Mouse (Mus musculus) retina, embryonic 14.5 days (tissue): ENCODE measurements around the gene Ercc6l2.
"Not testable (repeated sequence)": the region's sequence is repeated elsewhere in the genome, so short reads cannot be mapped to it uniquely, and the experiment has no call there.

Source experiments
- DNase-seq: peaks from one replicate; pipeline ENCODE4 v3.0.0-alpha.2; 2015; ENCODE audit warnings: low spot score

Ercc6l2 gene

DNA sequence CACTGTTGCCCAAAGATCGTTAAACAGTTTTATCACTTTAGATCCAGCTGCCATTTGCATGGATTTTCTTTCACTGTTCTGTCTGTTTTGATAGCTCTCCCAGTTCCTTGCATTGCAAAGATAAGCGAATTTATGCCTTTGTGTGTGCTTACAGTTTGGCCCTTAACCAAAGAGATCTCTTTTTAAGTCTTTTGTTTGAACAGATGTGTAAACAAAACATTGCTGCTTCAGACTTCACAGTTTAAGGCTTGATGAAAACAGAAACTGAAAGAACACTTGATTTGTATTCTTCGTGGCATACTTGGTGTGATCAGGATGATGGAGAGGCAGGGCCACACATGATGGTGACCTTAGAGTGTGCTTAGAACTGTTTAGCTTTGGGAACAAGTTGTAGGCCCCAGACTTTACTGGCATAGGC lies 70.5 kb downstream of the Ercc6l2 start:
- no peak for DNase-seq

- no peak for DNase-seq
Measured at GRCm38 (mm10) chr13:63886429-63887052, 71.5 kb downstream of the Ercc6l2 start.

GRCm38 (mm10) chr13:63900679-63901302 lies 85.8 kb downstream of the Ercc6l2 start:
- DNase-seq, result peak; percentile 15

GRCm38 (mm10) chr13:63901303-63901713 lies 86.3 kb downstream of the Ercc6l2 start:
- peak; percentile 72 for DNase-seq

- peak; percentile 17 for DNase-seq
Measured at GRCm38 (mm10) chr13:63901714-63902597, 86.9 kb downstream of the Ercc6l2 start.

- DNase-seq, result no peak
Measured at GRCm38 (mm10) chr13:63906516-63906915, 91.5 kb downstream of the Ercc6l2 start.

DNA sequence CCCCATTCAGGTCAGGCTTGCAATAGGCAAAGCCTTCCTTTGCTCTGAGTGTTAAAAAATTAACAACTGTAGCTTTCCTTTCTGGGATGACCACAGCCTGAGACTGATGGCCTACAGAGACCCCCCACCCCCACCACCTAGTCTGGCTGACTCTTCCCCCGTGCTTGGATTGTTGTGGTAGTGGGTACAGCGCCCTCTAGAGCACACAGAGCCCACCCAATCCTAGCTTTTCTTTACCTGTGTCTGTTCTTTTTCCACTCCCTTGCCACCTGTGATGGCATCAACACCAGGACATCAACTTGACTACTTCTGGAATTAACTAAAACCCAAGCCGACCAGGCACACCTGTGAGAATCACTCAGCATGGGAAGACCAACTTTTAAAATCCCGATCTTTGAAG lies 92.4 kb downstream of the Ercc6l2 start:
- DNase-seq, result no peak

DNA sequence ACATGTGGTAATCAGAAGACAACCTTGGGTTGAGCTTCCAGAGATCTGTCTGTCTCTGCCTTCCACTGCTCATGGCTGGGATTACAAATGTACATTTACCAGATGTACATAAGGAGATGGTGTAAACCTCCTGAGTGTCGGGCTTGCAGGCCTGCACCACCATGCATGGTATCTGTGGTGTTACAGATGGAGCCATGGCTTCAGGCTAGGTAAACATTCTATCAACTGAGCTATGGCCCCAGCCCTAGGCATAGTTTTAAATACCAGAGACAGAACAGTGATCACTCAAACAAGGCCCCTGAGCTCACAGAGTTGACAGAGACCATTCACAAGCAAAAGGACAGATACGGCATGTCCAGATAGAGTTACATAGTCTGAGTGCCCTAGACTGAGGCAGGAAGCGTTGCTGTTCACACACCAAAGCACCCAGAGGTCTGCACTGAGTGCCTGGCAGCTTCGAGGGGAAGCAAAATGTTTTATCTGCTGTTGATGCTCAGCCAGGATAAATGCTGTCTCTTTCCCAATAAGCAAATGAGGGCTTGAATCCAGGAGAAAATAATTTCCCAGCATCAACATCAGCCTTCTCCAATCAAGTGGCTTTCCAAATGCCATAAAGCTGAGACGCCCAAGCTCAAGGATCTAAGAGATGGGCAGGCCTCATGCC lies 95.2 kb downstream of the Ercc6l2 start:
- DNase-seq, result no peak

GRCm38 (mm10) chr13:63911617-63912016 lies 96.6 kb downstream of the Ercc6l2 start:
- DNase-seq, result no peak

DNA sequence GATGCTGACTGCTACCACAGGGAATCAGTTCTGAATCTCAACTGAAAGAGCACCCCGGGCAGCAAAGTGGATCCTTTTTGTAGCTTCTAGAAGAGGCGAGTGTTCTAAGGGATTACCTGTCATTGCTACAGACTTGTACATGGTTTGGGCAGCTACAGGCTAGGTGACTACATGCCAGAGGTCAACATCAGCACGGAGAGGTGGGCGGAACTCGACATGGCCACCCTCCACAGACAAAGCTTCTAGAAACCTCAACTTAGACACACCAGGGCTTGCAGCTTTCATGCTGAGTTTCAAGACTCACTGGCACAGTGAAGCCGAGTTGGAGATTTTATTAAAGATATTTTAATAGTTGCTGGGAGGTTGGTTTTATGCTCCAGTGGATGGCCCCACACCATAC lies 98.1 kb downstream of the Ercc6l2 start:
- no peak for DNase-seq

- no peak for DNase-seq
Measured at GRCm38 (mm10) chr13:63915176-63915575, 100.1 kb downstream of the Ercc6l2 start.

DNA sequence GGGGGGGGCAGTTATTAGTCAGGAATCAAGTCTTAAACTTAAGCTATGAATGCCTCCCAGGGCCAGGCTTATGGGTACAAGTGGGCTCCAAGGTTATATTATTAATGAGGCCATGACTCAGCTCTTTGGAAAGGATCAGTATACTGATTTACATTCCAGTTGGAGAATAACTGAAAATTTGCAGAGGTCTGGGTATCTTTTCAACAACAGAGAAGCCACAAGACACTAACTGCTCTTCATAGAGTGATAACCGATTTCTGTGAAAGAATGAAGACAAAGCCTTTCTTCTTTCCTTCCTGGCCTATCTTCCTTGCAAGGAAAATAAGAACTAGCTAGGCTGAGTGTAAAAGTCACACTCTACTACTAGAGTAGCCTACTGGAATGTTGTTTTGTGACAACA lies 100.6 kb downstream of the Ercc6l2 start:
- DNase-seq, result no peak

GRCm38 (mm10) chr13:63916568-63916967 lies 101.5 kb downstream of the Ercc6l2 start:
- DNase-seq, result no peak

GRCm38 (mm10) chr13:63917198-63917767 lies 102.2 kb downstream of the Ercc6l2 start:
- DNase-seq, result no peak

DNA sequence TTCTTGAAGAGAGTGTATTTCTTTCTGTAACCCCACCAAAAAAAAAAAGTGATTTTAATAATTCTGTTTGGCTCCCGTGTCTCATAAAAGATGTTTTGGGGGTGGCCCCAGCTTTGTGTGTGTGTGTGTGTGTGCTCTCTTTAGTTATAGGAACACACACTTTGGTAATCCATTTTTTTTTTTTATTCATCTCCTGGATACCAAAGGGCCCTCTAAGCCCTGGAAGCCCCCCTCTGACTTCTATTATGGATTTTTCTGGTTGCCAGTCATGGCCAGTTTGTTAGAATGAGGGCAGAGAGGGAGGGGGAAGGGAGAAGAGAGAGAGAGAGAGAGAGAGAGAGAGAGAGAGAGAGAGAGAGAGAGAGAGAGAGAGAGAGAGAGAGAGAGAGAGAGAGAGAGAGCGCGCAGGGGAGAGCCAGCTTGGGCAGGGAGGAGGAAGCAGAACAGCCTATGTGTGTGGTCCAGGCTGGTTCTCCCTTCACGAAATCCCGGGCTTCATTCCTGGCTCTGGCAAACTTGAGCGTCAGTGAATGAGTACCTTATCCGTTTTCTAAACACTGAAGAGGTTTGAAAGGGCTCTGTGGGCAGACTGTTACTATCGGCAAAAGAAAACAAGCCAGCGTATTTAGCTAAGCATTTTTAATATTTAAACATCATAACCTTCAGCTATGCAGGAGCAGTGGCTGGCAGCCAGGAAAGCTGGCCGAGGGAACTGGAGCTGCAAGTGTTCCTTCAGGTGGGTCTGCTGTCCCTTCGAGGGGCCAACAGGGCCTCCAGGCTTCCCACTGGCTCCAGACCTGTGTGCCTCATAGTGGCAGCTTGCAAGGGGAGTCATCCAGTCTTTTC lies 103.0 kb downstream of the Ercc6l2 start:
- peak; percentile 59 for DNase-seq

GRCm38 (mm10) chr13:63918733-63919422 lies 103.8 kb downstream of the Ercc6l2 start:
- DNase-seq, result no peak

GRCm38 (mm10) chr13:63924036-63924435 lies 109.0 kb downstream of the Ercc6l2 start:
- DNase-seq, result not testable (repeated sequence)

DNA sequence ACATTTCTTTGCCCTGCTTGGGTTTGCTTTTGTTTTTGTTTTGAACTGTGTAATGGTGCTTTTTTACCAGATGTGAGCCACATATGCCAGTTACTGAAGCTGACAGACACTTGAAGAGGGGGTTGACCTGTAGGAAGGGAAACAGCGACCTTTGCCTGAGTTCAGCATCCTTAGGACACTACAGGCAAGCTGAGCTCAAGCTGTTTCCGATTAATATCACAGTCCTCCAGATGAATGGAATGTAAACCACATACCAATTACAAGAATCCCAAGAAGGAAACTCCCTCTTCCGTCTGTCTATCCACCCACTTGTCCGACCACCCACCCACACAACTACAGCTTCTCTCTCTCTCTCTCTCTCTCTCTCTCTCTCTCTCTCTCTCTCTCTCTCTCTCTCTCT lies 112.3 kb downstream of the Ercc6l2 start:
- no peak for DNase-seq

GRCm38 (mm10) chr13:63929351-63929750 lies 114.3 kb downstream of the Ercc6l2 start:
- DNase-seq, result no peak

DNA sequence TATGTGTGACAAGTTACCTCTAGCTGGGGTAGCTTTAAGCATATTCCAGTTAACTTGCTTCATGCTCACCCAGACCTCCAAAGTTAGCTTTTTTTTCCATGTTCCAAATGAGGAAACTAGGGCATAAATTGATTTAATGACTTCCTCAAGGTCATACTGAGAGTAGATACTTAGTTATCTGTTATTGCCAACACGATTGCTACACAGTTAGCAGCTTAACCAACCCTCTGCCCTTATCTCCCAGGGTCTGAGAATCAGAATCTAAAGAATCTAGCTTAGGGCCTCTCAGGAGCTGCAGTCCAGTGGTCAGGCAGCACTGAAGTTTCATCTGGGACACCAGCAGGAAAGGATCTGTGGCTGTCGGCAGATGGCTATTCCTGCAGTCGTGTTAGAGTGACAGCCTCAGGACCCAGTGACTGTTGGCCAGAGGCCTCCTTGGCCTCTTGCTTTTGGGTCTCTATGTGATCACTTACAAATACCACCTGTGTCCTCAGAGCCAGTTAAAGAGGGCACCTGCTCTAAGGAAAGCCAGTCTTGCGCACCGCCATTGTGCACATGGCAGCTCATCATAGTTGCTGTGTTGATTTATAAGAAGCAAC lies 115.0 kb downstream of the Ercc6l2 start:
- no peak for DNase-seq
